Mouse (Mus musculus): Measurements from ENCODE around the gene Icam5.

DNA sequence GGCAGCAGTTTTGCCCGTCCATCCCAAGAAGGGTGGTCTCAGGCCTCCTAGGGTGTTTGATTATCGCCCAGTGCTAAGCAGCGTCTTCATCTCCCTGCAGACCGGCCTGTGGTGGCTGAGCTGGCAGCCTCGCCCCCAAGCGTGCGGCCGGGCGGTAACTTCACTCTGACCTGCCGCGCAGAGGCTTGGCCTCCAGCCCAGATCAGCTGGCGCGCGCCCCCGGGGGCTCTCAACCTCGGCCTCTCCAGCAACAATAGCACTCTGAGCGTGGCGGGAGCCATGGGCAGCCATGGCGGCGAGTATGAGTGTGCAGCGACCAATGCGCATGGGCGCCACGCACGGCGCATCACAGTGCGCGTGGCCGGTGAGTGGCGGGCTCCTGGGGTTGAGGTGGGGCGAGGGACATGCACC is 5.6 kb downstream of the Icam5 start:
- TF ChIP-seq ZNF384 (IDR thresholded peaks at IDR 0.05; ENCODE audit: low read depth, low read length) (no peak), ZC3H11A (IDR thresholded peaks at IDR 0.05; ENCODE audit: borderline replicate concordance, low read depth, low read length) (no peak)
